Mouse (Mus musculus): ENCODE results near the gene Ano8. TPM values are rescaled to one million over a fixed set of nuclear protein-coding genes. Genes with fewer than 3 reads are reported as not detected.

The Ano8 gene
- polyA plus RNA-seq, 1 experiment: 25.5 TPM

GRCm38 (mm10) chr8:71486136-71486529 lies 370 bp upstream of the Ano8 start:
- H3K4me1 ChIP-seq (ENCODE audit: control insufficient read depth, insufficient read depth, low read length): peaks cover 19% of the 10 kb centered on the region
- TF ChIP-seq POLR2A (IDR thresholded peaks at IDR 0.05; ENCODE audit: borderline replicate concordance, extremely low read depth, low read depth, low read length) (no peak), CTCF (IDR thresholded peaks at IDR 0.05; ENCODE audit: insufficient read depth, low read length) (no peak)
- no peak overlapping the region for H3K4me3 ChIP-seq (replicated peaks; ENCODE audit: extremely low read depth, low read depth, low read length)

GRCm38 (mm10) chr8:71484736-71485135 lies 1.0 kb downstream of the Ano8 start:
- WGBS: 94% methylated on average over 19 of the region's 19 CpGs
- TF ChIP-seq POLR2A (IDR thresholded peaks at IDR 0.05; ENCODE audit: borderline replicate concordance, extremely low read depth, low read depth, low read length) (no peak), CTCF (IDR thresholded peaks at IDR 0.05; ENCODE audit: insufficient read depth, low read length) (no peak)
- Histone ChIP-seq H3K4me1 (ENCODE audit: control insufficient read depth, insufficient read depth, low read length) (peaks cover 19% of the 10 kb centered on the region), H3K4me3 (replicated peaks; ENCODE audit: extremely low read depth, low read depth, low read length) (no peak overlapping the region)
- DNase-seq: no peak

More at GRCm38 (mm10) chr8:71486136-71486529, 370 bp upstream of the Ano8 start:
- peak; percentile 49 for DNase-seq
- 6% methylated on average over 7 of the region's 7 CpGs for WGBS

DNA sequence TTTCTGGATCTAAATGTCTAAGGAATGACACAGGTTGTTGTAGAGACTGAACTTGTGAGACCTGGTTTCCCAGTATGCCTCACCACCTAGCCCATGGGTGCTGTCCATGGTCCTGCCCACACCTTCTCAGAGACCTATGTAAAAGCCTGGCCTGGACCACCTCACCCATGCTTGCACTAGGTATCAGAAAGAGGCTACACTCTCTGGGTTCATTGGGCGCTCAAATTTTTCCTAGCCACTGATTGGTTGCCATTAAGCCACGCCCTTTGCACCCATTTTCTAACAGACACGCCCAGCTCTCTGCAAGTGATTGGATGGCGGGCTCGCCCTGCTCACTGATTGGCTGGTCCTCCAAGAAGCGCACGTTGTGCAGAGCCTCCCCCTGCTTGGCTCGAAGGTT lies 1.8 kb downstream of the Ano8 start:
- H3K4me1 ChIP-seq (ENCODE audit: control insufficient read depth, insufficient read depth, low read length): peaks cover 12% of the 10 kb centered on the region
- TF ChIP-seq CTCF (IDR thresholded peaks at IDR 0.05; ENCODE audit: insufficient read depth, low read length) (no peak), POLR2A (IDR thresholded peaks at IDR 0.05; ENCODE audit: borderline replicate concordance, extremely low read depth, low read depth, low read length) (no peak)
- H3K4me3 ChIP-seq (replicated peaks; ENCODE audit: extremely low read depth, low read depth, low read length): no peak overlapping the region
- 70% methylated on average over 8 of the region's 8 CpGs for WGBS
- peak; percentile 30 for DNase-seq

- DNase-seq: no peak
- 92% methylated on average over 11 of the region's 11 CpGs for WGBS
Measured at GRCm38 (mm10) chr8:71478943-71479342, 6.8 kb downstream of the Ano8 start.

DNA sequence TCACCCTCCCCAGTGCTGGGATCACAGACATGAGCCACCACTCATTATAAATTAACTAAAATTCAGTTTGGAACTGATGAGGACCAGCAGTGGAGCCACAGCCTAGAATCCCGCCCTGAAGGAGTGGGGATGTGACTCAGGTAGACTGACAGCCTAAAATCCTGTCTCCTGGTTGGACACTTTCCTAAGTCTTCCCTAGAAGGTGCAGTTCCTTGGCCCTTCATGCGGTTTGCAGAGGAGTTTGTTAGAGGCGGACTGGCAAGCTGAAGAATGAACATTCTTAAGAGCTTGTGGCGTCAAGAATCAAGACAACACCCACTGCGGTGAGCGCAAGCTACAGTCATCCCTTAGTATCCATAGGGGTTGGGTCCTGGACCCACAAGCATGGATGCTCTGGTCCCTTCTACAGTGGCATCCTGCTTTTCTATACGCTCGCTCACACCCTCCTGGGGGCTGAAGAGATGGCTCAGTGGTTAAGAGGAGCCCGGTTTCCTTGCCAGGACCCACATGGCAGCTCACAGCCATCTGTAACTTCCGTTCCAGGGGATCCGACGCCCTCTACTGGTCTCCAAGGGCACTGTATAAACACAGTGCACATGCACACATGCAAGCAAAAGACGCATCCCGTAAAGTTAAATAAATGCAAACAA lies 8.4 kb downstream of the Ano8 start:
- Histone ChIP-seq H3K4me1 (ENCODE audit: control insufficient read depth, insufficient read depth, low read length) (peaks cover 3% of the 10 kb centered on the region; the same call in 1 of the 2 replicates), H3K4me3 (replicated peaks; ENCODE audit: extremely low read depth, low read depth, low read length) (no peak overlapping the region)
- DNase-seq: no peak
- WGBS: 65% methylated on average over 14 of the region's 14 CpGs
- TF ChIP-seq CTCF (IDR thresholded peaks at IDR 0.05; ENCODE audit: insufficient read depth, low read length) (peak; percentile 26; the same call in 1 of the 2 replicates), POLR2A (IDR thresholded peaks at IDR 0.05; ENCODE audit: borderline replicate concordance, extremely low read depth, low read depth, low read length) (no peak)

More at GRCm38 (mm10) chr8:71478943-71479342, 6.8 kb downstream of the Ano8 start:
- peaks cover 3% of the 10 kb centered on the region; the same call in 1 of the 2 replicates for H3K4me1 ChIP-seq (ENCODE audit: control insufficient read depth, insufficient read depth, low read length)
- no peak overlapping the region for H3K4me3 ChIP-seq (replicated peaks; ENCODE audit: extremely low read depth, low read depth, low read length)
- TF ChIP-seq CTCF (IDR thresholded peaks at IDR 0.05; ENCODE audit: insufficient read depth, low read length): no peak
- TF ChIP-seq POLR2A (IDR thresholded peaks at IDR 0.05; ENCODE audit: borderline replicate concordance, extremely low read depth, low read depth, low read length): no peak

- under 1% methylated on average over 119 of the region's 121 CpGs for WGBS
- DNase-seq: peak; percentile 77
- Histone ChIP-seq H3K4me1 (ENCODE audit: control insufficient read depth, insufficient read depth, low read length) (peaks cover 3% of the 10 kb centered on the region; the same call in 1 of the 2 replicates), H3K4me3 (replicated peaks; ENCODE audit: extremely low read depth, low read depth, low read length) (peak overlapping the region; percentile 70)
- no peak for TF ChIP-seq POLR2A (IDR thresholded peaks at IDR 0.05; ENCODE audit: borderline replicate concordance, extremely low read depth, low read depth, low read length)
- TF ChIP-seq CTCF (IDR thresholded peaks at IDR 0.05; ENCODE audit: insufficient read depth, low read length): no peak
Measured at GRCm38 (mm10) chr8:71476099-71476940, 9.4 kb downstream of the Ano8 start.

DNA sequence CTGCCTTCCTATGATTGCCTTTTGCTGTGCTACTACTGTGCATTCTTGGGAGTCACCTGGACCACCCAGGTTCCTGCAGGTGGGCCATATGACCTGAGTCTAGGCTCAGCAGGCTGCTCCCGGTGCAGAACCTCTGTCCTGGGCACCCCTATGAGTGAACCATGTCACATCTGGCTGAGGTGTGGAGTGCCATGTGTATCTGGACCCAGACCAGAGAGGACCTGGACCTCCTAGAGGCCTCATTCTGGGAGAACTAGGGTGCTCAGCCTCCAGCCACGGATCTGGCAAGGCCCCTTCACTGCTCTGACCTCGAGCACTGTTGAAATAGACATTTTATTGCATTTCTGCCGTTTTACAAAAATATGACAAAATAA lies 10.1 kb downstream of the Ano8 start:
- peaks cover 3% of the 10 kb centered on the region; the same call in 1 of the 2 replicates for H3K4me1 ChIP-seq (ENCODE audit: control insufficient read depth, insufficient read depth, low read length)
- no peak for DNase-seq
- no peak overlapping the region for H3K4me3 ChIP-seq (replicated peaks; ENCODE audit: extremely low read depth, low read depth, low read length)
- no peak for TF ChIP-seq CTCF (IDR thresholded peaks at IDR 0.05; ENCODE audit: insufficient read depth, low read length)
- no peak for TF ChIP-seq POLR2A (IDR thresholded peaks at IDR 0.05; ENCODE audit: borderline replicate concordance, extremely low read depth, low read depth, low read length)
- 31% methylated on average over 4 of the region's 4 CpGs for WGBS

DNA sequence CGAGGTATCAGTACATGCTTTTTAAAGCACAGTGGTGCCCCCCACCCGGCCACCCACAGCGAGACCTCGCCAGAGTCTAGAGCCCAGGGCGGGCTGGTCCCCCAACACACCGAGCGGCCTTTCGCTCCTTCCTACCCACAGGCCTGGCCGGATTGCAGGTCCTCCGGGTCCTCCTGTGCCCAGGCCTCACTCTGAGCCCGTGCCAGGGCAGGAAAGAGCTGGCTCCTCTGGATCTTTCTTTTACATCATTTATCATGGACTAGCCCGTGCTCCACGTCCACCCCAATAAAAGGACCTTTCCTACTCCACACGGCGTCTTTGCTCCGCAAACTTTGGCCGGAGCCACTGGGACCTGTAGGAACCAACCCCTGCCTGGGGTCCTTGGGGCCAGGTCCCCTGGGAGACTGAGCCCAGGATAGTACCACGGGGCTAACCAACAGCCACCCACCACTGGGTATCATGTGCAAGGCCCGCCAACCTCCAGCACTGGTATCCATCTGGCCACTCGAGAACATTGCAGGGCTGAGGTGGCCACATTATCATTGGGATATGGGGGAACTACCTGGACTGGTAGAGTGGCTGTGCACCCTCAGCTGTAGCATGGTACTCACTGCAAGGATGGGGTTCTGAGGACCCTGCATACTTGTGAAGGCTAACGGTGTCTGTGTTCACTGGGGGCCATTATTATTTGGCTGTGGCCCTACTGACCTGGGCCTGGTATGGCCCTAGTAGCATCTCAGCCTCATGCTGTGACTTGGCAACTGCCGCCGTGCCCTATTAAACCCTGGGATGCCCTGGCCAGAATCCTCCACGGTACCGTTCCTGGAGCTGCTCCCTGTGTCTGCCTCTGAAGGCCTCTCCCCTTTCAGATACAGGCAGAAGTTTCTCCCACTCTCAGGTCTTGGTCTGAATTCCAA lies 10.7 kb downstream of the Ano8 start:
- WGBS: 86% methylated on average over 25 of the region's 25 CpGs
- H3K4me1 ChIP-seq (ENCODE audit: control insufficient read depth, insufficient read depth, low read length): peaks cover 9% of the 10 kb centered on the region
- DNase-seq: no peak
- 0 out of 2 replicates have a peak, but pooled peaks have one; percentile 11 for TF ChIP-seq POLR2A (IDR thresholded peaks at IDR 0.05; ENCODE audit: borderline replicate concordance, extremely low read depth, low read depth, low read length)
- no peak for TF ChIP-seq CTCF (IDR thresholded peaks at IDR 0.05; ENCODE audit: insufficient read depth, low read length)
- H3K4me3 ChIP-seq (replicated peaks; ENCODE audit: extremely low read depth, low read depth, low read length): no peak overlapping the region

- TF ChIP-seq CTCF (IDR thresholded peaks at IDR 0.05; ENCODE audit: insufficient read depth, low read length) (no peak), POLR2A (IDR thresholded peaks at IDR 0.05; ENCODE audit: borderline replicate concordance, extremely low read depth, low read depth, low read length) (no peak)
- Histone ChIP-seq H3K4me3 (replicated peaks; ENCODE audit: extremely low read depth, low read depth, low read length) (no peak overlapping the region), H3K4me1 (ENCODE audit: control insufficient read depth, insufficient read depth, low read length) (peaks cover 14% of the 10 kb centered on the region)
- DNase-seq: no peak
- WGBS: 91% methylated on average over 18 of the region's 18 CpGs
Measured at GRCm38 (mm10) chr8:71474344-71474743, 11.4 kb downstream of the Ano8 start.
